Mouse (Mus musculus) thymus, adult 2 months (tissue): Measurements from ENCODE around the gene H2-Q10.
"Not testable (repeated sequence)": the region's sequence is repeated elsewhere in the genome, so short reads cannot be mapped to it uniquely, and the experiment has no call there.

Experiments
- CTCF ChIP-seq: fragments of 200-500 bp; IDR thresholded peaks from 2 replicates; pipeline ENCODE4 v1.5.1; 2012; ENCODE audit warnings: mild to moderate bottlenecking, control low read depth, low read length, moderate library complexity, borderline replicate concordance; ENCODE audit not compliant: control insufficient read depth, poor library complexity, insufficient read depth; ENCODE audit errors: extremely low read depth
- POLR2A ChIP-seq: fragments of 200-500 bp; IDR thresholded peaks from 2 replicates; pipeline ENCODE4 v1.6.1; 2012; ENCODE audit warnings: mild to moderate bottlenecking, low read length, control low read depth, moderate library complexity; ENCODE audit not compliant: control insufficient read depth, poor library complexity, insufficient read depth; ENCODE audit errors: extremely low read depth

- not testable (repeated sequence) for TF ChIP-seq POLR2A
- peak; percentile 73; the same call in 1 of the 2 replicates for TF ChIP-seq CTCF
Observed at GRCm38 (mm10) chr17:35465651-35466050, 4.2 kb upstream of the H2-Q10 start.
